Mouse (Mus musculus): Measurements from ENCODE around the gene Zfp566.

Gene Zfp566

DNA sequence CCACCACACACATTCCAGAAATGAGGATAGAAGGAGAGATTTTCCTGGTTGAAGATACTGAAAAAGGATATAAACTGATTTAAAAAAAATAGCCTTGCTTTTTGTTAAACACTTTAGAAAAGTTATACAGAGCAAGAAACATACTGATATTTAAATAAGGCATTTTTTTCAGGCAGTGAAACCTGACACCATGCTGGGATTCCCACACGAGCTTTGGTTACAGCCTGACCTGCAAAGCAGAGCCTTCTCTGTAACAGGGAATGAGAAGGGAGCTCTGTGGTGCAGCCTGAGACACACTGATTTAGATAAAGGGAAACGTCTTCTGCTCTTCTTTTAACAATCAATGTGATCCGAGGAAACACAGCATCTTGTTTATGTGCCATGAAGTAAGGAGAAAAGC lies 36.7 kb downstream of the Zfp566 start:
- no peak for DNase-seq (ENCODE audit: low spot score)

DNA sequence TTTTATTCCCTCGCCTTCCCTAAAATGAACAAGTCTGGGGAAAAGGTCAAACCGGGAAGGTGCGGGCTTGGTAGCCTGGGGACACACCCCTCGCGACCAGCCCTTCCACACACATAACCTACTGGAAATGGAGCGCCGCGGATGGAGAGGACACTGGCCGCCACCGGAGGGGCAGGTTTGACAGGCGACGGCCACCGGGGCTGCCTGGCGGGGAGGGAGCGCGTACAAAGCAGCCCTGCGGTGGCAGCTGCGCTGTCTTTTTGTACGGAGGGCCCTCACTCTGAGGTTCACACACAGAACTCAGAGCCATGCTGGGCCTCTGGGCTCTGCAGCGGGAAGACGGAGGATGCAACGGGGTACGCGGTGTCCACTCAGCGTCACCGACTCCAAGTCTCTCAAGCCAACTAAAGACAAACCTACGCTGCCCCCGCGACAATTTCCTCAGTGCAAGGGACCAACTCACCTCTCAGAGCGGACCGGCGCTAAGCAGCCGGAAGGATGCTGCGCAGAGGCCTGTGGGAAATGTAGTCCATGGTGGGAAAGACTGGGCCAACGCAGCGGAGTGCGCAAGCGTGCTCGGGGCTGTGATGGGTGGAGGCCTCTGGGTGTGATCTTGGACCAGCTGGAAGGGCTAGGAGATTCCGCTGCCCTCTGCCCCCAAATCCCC lies 39.3 kb downstream of the Zfp566 start, which contains the start of gene Zfp14:
Zfp14 (minus strand) TSS at position 499 of the 667 bp plus-strand sequence.
- DNase-seq (ENCODE audit: low spot score): peak; percentile 89

DNA sequence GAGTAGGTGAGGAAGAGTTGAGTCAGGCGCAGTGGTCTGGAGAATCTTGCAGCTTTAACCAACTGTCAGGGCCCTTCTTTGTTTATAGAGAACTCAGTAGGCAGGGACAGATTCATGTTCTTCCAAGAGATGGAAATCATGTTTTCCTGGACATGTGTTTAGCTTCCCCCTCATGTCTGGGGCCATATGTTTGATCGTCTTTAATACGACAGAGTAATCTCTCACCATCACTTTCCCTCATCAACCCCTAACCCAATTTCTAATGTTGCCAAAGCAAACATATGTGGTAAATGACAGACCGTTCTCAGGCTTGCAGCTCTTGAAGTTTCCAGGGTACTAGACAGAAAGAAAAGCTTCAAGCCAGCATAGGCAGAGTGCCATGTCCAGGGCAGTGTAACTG lies 42.2 kb downstream of the Zfp566 start:
- no peak for DNase-seq (ENCODE audit: low spot score)

DNA sequence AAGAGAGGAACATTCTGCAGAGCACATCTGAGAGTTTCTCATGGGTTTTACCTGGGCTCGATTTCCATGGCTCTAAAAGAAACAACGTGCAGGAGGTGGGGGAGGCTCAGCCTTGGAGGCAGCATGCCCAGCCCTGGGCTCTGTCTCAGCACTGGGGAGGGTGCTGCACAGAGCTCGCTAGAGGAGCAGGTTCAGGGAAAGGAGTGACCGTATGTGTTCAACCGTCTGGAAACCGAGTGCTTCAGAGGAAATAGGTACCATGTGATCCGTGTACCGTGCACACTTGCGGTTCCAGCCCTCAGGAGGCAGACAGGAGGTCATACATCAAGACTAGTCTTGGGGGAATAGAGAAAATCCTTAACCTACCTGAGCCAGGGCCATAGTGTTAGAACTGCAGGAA lies 46.0 kb downstream of the Zfp566 start:
- no peak for DNase-seq (ENCODE audit: low spot score)

DNA sequence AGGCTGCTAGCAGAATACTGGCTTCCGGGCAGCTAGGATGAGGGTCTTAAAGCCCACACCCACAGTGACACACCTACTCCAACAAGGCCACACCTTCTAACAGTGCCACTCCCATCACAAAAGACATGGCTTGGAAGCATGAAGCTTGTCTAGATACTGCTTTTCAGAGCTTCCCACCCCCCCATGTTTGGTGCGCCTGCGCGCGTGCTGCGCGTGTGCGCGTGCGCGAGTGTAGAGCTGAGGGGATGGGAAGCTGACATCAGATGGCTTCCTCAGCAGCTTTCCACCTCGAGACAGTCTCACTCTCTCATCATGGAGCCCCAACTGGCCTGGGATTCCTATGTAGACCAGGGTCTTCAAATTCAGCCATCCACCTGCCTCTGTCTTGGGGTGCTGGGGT lies 56.0 kb downstream of the Zfp566 start:
- no peak for DNase-seq (ENCODE audit: low spot score)

DNA sequence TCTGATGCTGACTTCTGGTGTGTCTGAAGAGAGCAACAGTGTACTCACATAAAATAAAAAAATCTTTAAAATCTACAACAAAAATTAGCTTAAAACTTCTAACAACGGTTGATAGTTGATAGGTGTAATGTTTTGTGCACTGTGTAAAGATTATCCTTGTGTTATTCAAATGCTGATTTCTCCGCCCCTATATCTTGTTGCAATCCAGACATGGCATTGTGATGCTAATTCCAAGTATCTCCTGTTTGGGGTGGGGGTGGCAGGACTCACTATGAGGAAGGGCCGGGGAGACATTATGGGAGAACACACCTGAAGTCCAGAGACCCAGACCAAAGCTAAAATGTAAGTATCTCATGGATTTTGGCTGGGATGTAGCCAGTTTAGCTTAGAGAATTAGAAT lies 58.9 kb downstream of the Zfp566 start:
- no peak for DNase-seq (ENCODE audit: low spot score)

DNA sequence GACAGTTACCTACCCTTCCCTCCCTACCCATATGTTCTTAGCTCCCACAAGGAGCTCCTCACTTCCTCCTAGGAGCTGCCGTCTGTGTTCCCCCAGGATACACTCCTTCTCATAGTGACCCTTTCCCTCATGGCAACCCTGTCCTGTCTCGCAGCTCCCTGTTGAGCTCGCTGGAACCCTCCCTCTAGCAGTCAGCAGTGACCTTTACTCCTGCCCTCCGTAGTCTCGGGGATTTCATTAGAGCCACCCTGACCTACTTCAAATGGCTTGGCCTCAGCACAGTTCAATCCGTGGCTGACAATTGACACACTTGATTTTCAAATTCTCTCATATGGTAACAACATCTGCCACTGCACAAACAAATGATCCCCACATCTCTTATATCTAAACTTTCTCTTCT lies 59.6 kb downstream of the Zfp566 start:
- no peak for DNase-seq (ENCODE audit: low spot score)

DNA sequence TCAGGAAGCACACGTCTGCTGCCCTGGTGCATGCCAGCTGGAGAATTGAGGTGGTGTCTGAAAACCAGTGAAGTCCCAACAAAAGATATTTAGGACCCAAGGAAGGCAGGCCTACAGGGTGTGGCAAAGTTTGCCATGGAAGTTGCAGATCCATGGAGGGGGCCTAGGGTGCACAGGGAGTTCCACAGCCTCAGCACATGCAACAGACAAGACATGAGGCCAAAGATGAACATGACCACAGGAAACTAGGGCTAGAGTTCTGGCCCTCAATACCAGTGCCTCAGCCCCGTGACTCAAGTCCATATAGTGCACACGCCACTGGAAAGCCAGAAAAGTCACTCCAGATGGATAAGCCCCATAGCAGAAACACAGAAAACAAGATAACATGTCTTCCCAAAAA lies 61.8 kb downstream of the Zfp566 start:
- no peak for DNase-seq (ENCODE audit: low spot score)

Measured in urinary bladder, postnatal 14 days (tissue).